Mouse (Mus musculus) kidney, embryonic 15.5 days (tissue): ENCODE measurements around the gene Rnf141. TPM values are rescaled to one million over a fixed set of nuclear protein-coding genes. Genes with fewer than 3 reads are reported as not detected.

ENCODE experiments used
- ATAC-seq: fragments of 200-750 bp; cut with Nextera tagmentation; replicated peaks from 2 replicates; pipeline ENCODE4 v1.8.0; 2017; ENCODE audit warnings: moderate TSS enrichment; ENCODE audit not compliant: low FRiP score
- H3K27ac ChIP-seq: fragments of 300-500 bp; sonication (generic); 2 replicates; pipeline ENCODE4 v1.5.1; 2015; ENCODE audit warnings: mild to moderate bottlenecking, inconsistent platforms
- H3K27me3 ChIP-seq: fragments of 300-500 bp; sonication (generic); 2 replicates; pipeline ENCODE4 v1.6.1; 2015; ENCODE audit warnings: inconsistent platforms
- H3K36me3 ChIP-seq: fragments of 300-500 bp; sonication (generic); 2 replicates; pipeline ENCODE4 v1.6.1; 2015; ENCODE audit warnings: inconsistent platforms
- H3K4me1 ChIP-seq: fragments of 300-500 bp; sonication (generic); 2 replicates; pipeline ENCODE4 v1.6.1; 2015; ENCODE audit warnings: inconsistent platforms
- H3K4me2 ChIP-seq: fragments of 300-500 bp; sonication (generic); 2 replicates; pipeline ENCODE4 v1.6.1; 2015; ENCODE audit warnings: moderate library complexity, mild to moderate bottlenecking, inconsistent platforms
- H3K4me3 ChIP-seq: fragments of 300-500 bp; sonication (generic); replicated peaks from 2 replicates; pipeline ENCODE4 v1.5.1; 2015; ENCODE audit warnings: mild to moderate bottlenecking, inconsistent platforms
- H3K9ac ChIP-seq: fragments of 300-500 bp; sonication (generic); 2 replicates; pipeline ENCODE4 v1.6.1; 2015; ENCODE audit warnings: mild to moderate bottlenecking, inconsistent platforms
- H3K9me3 ChIP-seq: fragments of 300-500 bp; sonication (generic); replicated peaks from 2 replicates; pipeline ENCODE4 v1.6.1; 2016; ENCODE audit warnings: inconsistent platforms
- WGBS: fragments of 180-500 bp; shearing (Covaris S2); methylation state at CpG from one replicate; pipeline ENCODE4 v1.1.7; 2015; ENCODE audit warnings: mixed read lengths; 5-methylcytosine and 5-hydroxymethylcytosine counted together
- polyA plus RNA-seq: library from polyadenylated mRNA; unstranded; fragments of >200 nt; fragmentation: Nextera tagmentation; extraction: Ambion mirVana; gene quantifications from 2 replicates; pipeline ENCODE4 v1.2.1, GENCODE M21; 2015

The Rnf141 gene
- polyA plus RNA-seq, 1 experiment from 2014 or later, result 30.8 TPM

- Histone ChIP-seq H3K9ac (no peak overlapping the region), H3K4me2 (peak overlapping the region; percentile 24), H3K36me3 (no peaks in the 10 kb centered on the region), H3K9me3 (no peaks in the 10 kb centered on the region), H3K27ac (peak overlapping the region; percentile 77), H3K4me3 (no peak overlapping the region; the same call in 1 of the 2 replicates), H3K27me3 (peaks cover 7% of the 10 kb centered on the region), H3K4me1 (peaks cover 41% of the 10 kb centered on the region)
- ATAC-seq, result no peak
- 61% methylated on average over 1 of the region's 1 CpGs for WGBS
Measured at GRCm38 (mm10) chr7:110774077-110774476, 70.2 kb downstream of the Rnf141 start.

DNA sequence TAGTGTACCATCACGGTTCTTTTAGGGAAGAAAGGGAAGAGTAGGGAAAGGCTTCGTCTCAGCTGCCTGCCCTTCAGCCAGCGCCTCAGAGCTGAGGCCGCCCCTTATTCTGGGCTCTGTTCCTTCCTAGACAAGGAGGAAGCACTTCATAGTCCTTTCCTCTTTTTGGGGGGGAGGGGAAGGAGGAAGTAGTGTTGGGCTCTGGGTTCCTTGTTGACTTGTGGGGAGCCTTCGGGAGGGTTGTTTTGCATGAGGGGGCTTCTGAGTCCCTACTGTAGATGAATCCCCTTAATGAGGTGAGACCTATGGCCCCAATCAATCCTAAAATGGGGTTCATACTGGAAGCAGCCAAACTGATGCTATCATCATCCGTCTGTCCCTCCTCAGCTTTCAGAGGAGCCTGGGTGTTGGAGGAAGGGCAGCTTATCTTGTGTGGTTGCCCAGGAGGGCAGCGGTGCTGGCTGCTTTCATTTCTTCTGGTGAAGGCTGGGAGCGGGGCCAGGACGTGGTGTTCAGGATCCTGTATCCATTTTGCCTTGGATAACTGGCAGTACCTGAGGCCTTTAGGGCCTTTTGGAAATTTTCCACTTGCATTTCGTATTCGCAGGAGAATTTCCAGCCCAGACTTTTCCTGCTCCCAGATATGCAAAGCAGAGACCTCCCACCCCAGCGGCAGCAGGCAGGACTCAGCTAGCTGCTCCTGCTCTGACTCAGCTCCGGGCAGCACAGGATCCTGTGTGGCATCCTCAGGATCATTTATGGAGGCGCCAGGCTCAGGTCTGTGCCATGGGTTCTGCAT lies 70.9 kb downstream of the Rnf141 start:
- Histone ChIP-seq H3K9ac (no peak overlapping the region), H3K36me3 (no peaks in the 10 kb centered on the region), H3K27ac (peak overlapping the region; percentile 77), H3K4me3 (no peak overlapping the region; the same call in 1 of the 2 replicates), H3K4me2 (peak overlapping the region; percentile 24), H3K4me1 (peaks cover 48% of the 10 kb centered on the region), H3K9me3 (no peaks in the 10 kb centered on the region), H3K27me3 (peaks cover 7% of the 10 kb centered on the region)
- no peak for ATAC-seq
- 33% methylated on average over 14 of the region's 14 CpGs for WGBS

- H3K9ac ChIP-seq, result no peak overlapping the region
- H3K27ac ChIP-seq, result peak overlapping the region; percentile 77
- no peaks in the 10 kb centered on the region for H3K36me3 ChIP-seq
- no peaks in the 10 kb centered on the region for H3K9me3 ChIP-seq
- peaks cover 54% of the 10 kb centered on the region for H3K4me1 ChIP-seq
- no peak for ATAC-seq
- 87% methylated on average over 3 of the region's 3 CpGs for WGBS
- H3K27me3 ChIP-seq, result peaks cover 11% of the 10 kb centered on the region
- no peak overlapping the region for H3K4me2 ChIP-seq
- H3K4me3 ChIP-seq, result no peak overlapping the region
Measured at GRCm38 (mm10) chr7:110772343-110772742, 71.9 kb downstream of the Rnf141 start.

DNA sequence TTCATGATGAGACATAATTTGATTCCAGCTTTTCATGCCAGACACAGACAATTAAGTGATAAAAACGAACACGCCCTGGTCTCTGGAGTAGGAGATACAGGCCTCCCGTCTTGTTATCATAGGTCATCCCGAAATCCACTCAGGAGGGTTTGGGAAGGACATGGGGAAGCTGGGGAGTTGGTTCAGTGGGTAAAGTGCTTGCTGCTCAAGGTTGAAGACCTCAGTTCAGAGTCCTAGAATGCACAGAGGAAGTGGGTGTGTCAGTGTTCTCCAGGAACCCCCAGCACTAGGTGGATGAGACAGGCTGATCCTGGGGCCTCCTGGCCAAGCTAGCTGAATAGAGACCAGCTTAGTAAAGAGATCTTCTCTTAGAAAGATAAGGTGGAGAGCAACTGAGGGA lies 73.3 kb downstream of the Rnf141 start:
- Histone ChIP-seq H3K4me2 (no peak overlapping the region), H3K27me3 (peaks cover 11% of the 10 kb centered on the region), H3K9ac (no peak overlapping the region), H3K9me3 (no peaks in the 10 kb centered on the region), H3K27ac (peak overlapping the region; percentile 11; the same call in 1 of the 2 replicates), H3K36me3 (no peaks in the 10 kb centered on the region), H3K4me3 (no peak overlapping the region), H3K4me1 (peaks cover 45% of the 10 kb centered on the region)
- WGBS, result 95% methylated on average over 4 of the region's 4 CpGs
- no peak for ATAC-seq

DNA sequence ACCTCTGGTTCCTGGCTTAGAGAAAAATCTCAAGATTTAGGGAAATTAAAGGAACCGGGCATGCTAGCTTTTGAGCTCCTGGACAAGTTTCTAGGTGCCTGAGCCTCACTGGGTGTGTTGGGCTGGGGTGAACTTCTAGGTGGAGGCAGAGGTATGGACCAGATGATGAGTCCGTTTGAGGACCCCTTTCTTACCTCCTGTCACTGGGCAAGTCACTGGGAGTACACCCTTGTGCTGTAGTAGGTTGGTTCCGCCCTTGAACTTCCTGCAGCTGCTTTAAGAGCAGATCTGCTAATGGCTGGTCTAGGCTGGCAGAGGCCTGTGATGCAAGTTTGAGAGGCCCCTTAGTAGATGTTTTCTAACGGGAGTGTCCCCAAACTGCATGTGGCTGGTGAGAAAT lies 75.2 kb downstream of the Rnf141 start:
- 0 out of 2 replicates have a peak, but pooled peaks have one; percentile 40 for ATAC-seq
- Histone ChIP-seq H3K4me3 (peak overlapping the region; percentile 61), H3K9ac (peak overlapping the region; percentile 78), H3K4me2 (peak overlapping the region; percentile 97), H3K27me3 (peaks cover 11% of the 10 kb centered on the region), H3K4me1 (peaks cover 40% of the 10 kb centered on the region), H3K27ac (peak overlapping the region; percentile 78), H3K9me3 (no peaks in the 10 kb centered on the region), H3K36me3 (no peaks in the 10 kb centered on the region)
- WGBS, result 48% methylated on average over 4 of the region's 4 CpGs

DNA sequence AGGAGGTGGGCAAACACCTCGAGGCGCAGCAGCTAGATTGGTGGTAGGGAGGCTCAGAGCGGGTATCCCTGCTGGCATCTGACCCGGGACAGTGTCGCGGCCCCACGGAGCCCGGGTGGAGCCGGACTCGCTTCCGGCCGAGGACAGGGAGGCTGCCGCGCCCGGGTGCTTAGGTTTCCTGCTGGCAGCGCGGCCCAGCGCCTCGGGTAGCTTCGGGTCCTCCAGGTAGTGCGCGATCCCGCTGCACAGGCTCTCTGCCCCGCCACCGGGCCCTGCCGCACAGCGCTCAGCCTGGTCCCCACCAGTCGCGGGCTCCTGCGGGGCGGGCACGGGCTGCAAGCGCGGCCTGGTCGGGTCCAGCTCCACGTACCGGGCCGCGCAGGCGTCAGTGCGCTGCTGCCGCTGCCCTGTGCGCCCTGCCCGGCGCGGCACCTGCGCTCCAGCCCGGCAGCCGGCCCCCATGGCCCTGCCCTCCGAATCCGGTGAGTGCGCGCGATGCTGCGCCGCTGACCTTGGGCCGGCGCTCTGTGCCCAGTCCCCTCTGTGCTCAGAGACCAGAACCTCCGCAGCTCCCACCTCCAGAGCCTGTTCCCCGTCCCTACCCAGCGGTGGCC lies 75.7 kb downstream of the Rnf141 start:
- peak; percentile 81 for ATAC-seq
- H3K9me3 ChIP-seq, result no peaks in the 10 kb centered on the region
- H3K27ac ChIP-seq, result peak overlapping the region; percentile 78
- H3K4me2 ChIP-seq, result peak overlapping the region; percentile 97
- peaks cover 11% of the 10 kb centered on the region for H3K27me3 ChIP-seq
- peaks cover 34% of the 10 kb centered on the region for H3K4me1 ChIP-seq
- peak overlapping the region; percentile 78 for H3K9ac ChIP-seq
- WGBS, result under 1% methylated on average over 56 of the region's 61 CpGs
- no peaks in the 10 kb centered on the region for H3K36me3 ChIP-seq
- H3K4me3 ChIP-seq, result peak overlapping the region; percentile 61

DNA sequence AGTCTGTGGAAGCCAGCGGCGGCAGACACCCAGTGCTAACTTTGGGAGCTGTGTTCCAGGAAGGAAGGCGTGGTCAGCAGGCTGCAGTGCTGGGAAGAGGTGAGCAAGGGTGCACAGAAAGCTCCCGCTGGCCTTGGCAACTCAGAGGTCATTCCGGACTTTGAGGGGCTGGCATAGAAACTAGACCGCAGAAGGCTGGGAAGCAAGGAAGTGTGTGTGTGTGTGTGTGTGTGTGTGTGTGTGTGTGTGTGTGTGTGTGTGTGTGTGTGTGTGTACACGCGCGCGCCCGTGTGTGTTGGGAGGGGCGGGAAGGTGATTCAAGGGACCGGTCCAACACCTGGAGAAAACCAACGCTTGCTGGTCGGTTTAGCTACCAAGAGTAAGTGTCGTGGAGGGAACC lies 76.3 kb downstream of the Rnf141 start, which contains the start of gene Ampd3:
Ampd3 (plus strand) TSS at position 206 of the 400 bp plus-strand sequence.
- peak within 1 kb of the TSS; percentile 78 for H3K27ac ChIP-seq
- WGBS, result 17% methylated on average over 14 of the region's 16 CpGs
- peak within 1 kb of the TSS; percentile 78 for H3K9ac ChIP-seq
- peak within 1 kb of the TSS; percentile 97 for H3K4me2 ChIP-seq
- no peaks in the 10 kb centered on the region for H3K9me3 ChIP-seq
- H3K36me3 ChIP-seq, result no peaks in the 10 kb centered on the region
- peaks cover 29% of the 10 kb centered on the region for H3K4me1 ChIP-seq
- H3K4me3 ChIP-seq, result peak within 1 kb of the TSS; percentile 61
- ATAC-seq, result no peak; the same call in 1 of the 2 replicates
- peaks cover 11% of the 10 kb centered on the region for H3K27me3 ChIP-seq

DNA sequence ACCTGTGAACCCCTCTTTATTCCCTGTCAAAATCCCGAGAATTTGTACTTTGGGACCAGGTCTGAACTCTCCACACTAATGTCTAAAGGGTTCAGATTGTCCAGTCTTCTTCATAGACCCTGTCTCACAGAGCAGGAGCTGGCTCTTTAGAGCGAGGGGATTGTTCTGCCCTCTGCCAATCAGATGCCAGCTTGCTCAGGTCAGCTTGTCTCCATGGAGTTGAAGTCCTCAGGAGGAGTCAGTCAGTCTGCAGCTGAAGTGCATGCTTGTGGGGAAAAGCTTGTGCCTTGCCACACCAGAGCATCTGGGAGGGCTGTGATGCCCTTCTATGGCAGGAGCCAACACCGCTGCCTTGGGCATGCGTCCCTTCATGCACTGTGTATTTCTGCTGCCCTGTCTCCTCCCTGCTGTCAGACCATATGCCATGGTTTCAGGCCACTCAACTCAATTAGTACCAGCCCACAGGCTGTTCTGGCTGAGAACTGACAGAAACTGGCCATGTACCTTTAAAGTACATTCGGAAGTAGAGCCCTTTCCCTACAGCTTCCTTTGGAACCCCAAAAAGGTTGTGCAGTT lies 81.6 kb downstream of the Rnf141 start:
- Histone ChIP-seq H3K36me3 (no peaks in the 10 kb centered on the region), H3K27ac (no peak overlapping the region), H3K4me2 (no peak overlapping the region), H3K9ac (no peak overlapping the region), H3K27me3 (peaks cover 2% of the 10 kb centered on the region; the same call in 1 of the 2 replicates), H3K9me3 (no peaks in the 10 kb centered on the region), H3K4me3 (no peak overlapping the region), H3K4me1 (peaks cover 3% of the 10 kb centered on the region)
- no peak for ATAC-seq
- 92% methylated on average over 5 of the region's 5 CpGs for WGBS

- WGBS, result 37% methylated on average over 2 of the region's 2 CpGs
- Histone ChIP-seq H3K27ac (peak overlapping the region; percentile 66), H3K4me3 (no peak overlapping the region), H3K9me3 (no peaks in the 10 kb centered on the region), H3K9ac (no peak overlapping the region), H3K4me1 (peaks cover 37% of the 10 kb centered on the region), H3K36me3 (no peaks in the 10 kb centered on the region), H3K27me3 (no peaks in the 10 kb centered on the region), H3K4me2 (no peak overlapping the region)
- ATAC-seq, result peak; percentile 73; the same call in 1 of the 2 replicates
Measured at GRCm38 (mm10) chr7:110756440-110756839, 87.8 kb downstream of the Rnf141 start.

- Histone ChIP-seq H3K9me3 (no peaks in the 10 kb centered on the region), H3K27me3 (no peaks in the 10 kb centered on the region), H3K4me1 (peaks cover 40% of the 10 kb centered on the region), H3K9ac (no peak overlapping the region), H3K4me3 (no peak overlapping the region), H3K4me2 (no peak overlapping the region), H3K36me3 (no peaks in the 10 kb centered on the region), H3K27ac (no peak overlapping the region)
- 19% methylated on average over 5 of the region's 5 CpGs for WGBS
- ATAC-seq, result peak; percentile 66
Measured at GRCm38 (mm10) chr7:110753926-110754330, 90.3 kb downstream of the Rnf141 start.

DNA sequence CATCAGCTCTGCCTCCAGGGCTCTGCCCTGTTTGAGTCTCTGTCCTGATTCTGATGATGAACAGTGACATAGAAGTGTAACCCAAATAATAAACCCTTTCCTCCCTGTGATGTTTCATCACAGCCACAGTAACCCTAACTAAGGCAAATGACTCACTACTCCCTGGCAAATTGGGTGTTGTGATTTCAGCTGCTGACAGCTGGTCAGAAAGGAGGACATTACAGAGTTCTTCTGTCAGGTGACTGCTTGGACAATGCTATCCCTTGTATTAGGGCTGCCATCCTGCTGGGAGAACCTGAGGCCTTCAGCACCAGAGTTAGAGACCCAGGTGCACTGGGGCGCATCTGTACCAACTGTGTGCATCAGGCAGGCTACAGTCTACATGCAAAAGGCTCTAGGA lies 90.9 kb downstream of the Rnf141 start:
- peaks cover 40% of the 10 kb centered on the region for H3K4me1 ChIP-seq
- WGBS, result 91% methylated on average over 1 of the region's 1 CpGs

GRCm38 (mm10) chr7:110751634-110752033 lies 92.6 kb downstream of the Rnf141 start:
- Histone ChIP-seq H3K4me1 (peaks cover 30% of the 10 kb centered on the region), H3K36me3 (no peaks in the 10 kb centered on the region), H3K9ac (no peak overlapping the region), H3K4me2 (no peak overlapping the region), H3K4me3 (no peak overlapping the region), H3K27ac (no peak overlapping the region), H3K27me3 (no peaks in the 10 kb centered on the region), H3K9me3 (no peaks in the 10 kb centered on the region)
- no peak for ATAC-seq
- WGBS, result 75% methylated on average over 1 of the region's 1 CpGs

More for the DNA sequence above, 90.9 kb downstream of the Rnf141 start:
- H3K27me3 ChIP-seq, result no peaks in the 10 kb centered on the region
- H3K36me3 ChIP-seq, result no peaks in the 10 kb centered on the region
- no peak for ATAC-seq
- H3K9ac ChIP-seq, result no peak overlapping the region
- H3K27ac ChIP-seq, result no peak overlapping the region
- no peak overlapping the region for H3K4me3 ChIP-seq
- no peak overlapping the region for H3K4me2 ChIP-seq
- H3K9me3 ChIP-seq, result no peaks in the 10 kb centered on the region
